Mouse (Mus musculus): ENCODE measurements around the gene Casp7. TPM values are rescaled to one million over a fixed set of nuclear protein-coding genes. Genes with fewer than 3 reads are reported as not detected.

Gene Casp7
- polyA plus RNA-seq, 1 experiment from 2014 or later = 13.9 TPM

GRCm38 (mm10) chr19:56484630-56485375, 87.9 kb downstream of the Casp7 start:
- Histone ChIP-seq H3K9ac (ENCODE audit: low read length) (no peak overlapping the region), H3K9me3 (ENCODE audit: control insufficient read depth, low read length) (no peaks in the 10 kb centered on the region), H3K4me2 (no peak overlapping the region), H3K27ac (ENCODE audit: low read depth, low read length) (no peak overlapping the region), H3K4me1 (ENCODE audit: control insufficient read depth, insufficient read depth, low read length) (peaks cover 7% of the 10 kb centered on the region; the same call in 1 of the 2 replicates), H3K4me3 (ENCODE audit: low read depth, low read length) (no peak overlapping the region), H3K27me3 (ENCODE audit: control insufficient read depth, insufficient read depth, low read length) (no peaks in the 10 kb centered on the region), H3K36me3 (ENCODE audit: control insufficient read depth, insufficient read depth, low read length) (no peaks in the 10 kb centered on the region)
- DNase-seq (ENCODE audit: low spot score, missing footprints) = peak; percentile 76
- 57% methylated on average over 13 of the region's 13 CpGs for WGBS
- ATAC-seq (ENCODE audit: low FRiP score) = no peak

GRCm38 (mm10) chr19:56485376-56486271, 88.7 kb downstream of the Casp7 start:
- Histone ChIP-seq H3K4me1 (ENCODE audit: control insufficient read depth, insufficient read depth, low read length) (peaks cover 7% of the 10 kb centered on the region; the same call in 1 of the 2 replicates), H3K36me3 (ENCODE audit: control insufficient read depth, insufficient read depth, low read length) (no peaks in the 10 kb centered on the region), H3K9ac (ENCODE audit: low read length) (no peak overlapping the region), H3K27me3 (ENCODE audit: control insufficient read depth, insufficient read depth, low read length) (no peaks in the 10 kb centered on the region), H3K9me3 (ENCODE audit: control insufficient read depth, low read length) (no peaks in the 10 kb centered on the region), H3K4me2 (no peak overlapping the region), H3K4me3 (ENCODE audit: low read depth, low read length) (no peak overlapping the region), H3K27ac (ENCODE audit: low read depth, low read length) (peak overlapping the region; percentile 12; the same call in 1 of the 2 replicates)
- WGBS = 64% methylated on average over 13 of the region's 13 CpGs
- ATAC-seq (ENCODE audit: low FRiP score) = 0 out of 2 replicates have a peak, but pooled peaks have one; percentile 19
- DNase-seq (ENCODE audit: low spot score, missing footprints) = peak; percentile 82

- H3K9ac ChIP-seq (ENCODE audit: low read length) = no peak overlapping the region
- peaks cover 7% of the 10 kb centered on the region; the same call in 1 of the 2 replicates for H3K4me1 ChIP-seq (ENCODE audit: control insufficient read depth, insufficient read depth, low read length)
- H3K27me3 ChIP-seq (ENCODE audit: control insufficient read depth, insufficient read depth, low read length) = no peaks in the 10 kb centered on the region
- ATAC-seq (ENCODE audit: low FRiP score) (no peak), DNase-seq (ENCODE audit: low spot score, missing footprints) (peak; percentile 2)
- no peak overlapping the region for H3K4me3 ChIP-seq (ENCODE audit: low read depth, low read length)
- H3K4me2 ChIP-seq = no peak overlapping the region
- no peaks in the 10 kb centered on the region for H3K36me3 ChIP-seq (ENCODE audit: control insufficient read depth, insufficient read depth, low read length)
- H3K9me3 ChIP-seq (ENCODE audit: control insufficient read depth, low read length) = no peaks in the 10 kb centered on the region
- H3K27ac ChIP-seq (ENCODE audit: low read depth, low read length) = no peak overlapping the region
- WGBS = 84% methylated on average over 7 of the region's 7 CpGs
These were observed 90.0 kb downstream of the Casp7 start for GRCm38 (mm10) chr19:56486926-56487325.

GRCm38 (mm10) chr19:56487339-56487738, 90.4 kb downstream of the Casp7 start:
- DNase-seq (ENCODE audit: low spot score, missing footprints) (peak; percentile 2), ATAC-seq (ENCODE audit: low FRiP score) (no peak)
- Histone ChIP-seq H3K9me3 (ENCODE audit: control insufficient read depth, low read length) (no peaks in the 10 kb centered on the region), H3K36me3 (ENCODE audit: control insufficient read depth, insufficient read depth, low read length) (no peaks in the 10 kb centered on the region), H3K27ac (ENCODE audit: low read depth, low read length) (no peak overlapping the region), H3K27me3 (ENCODE audit: control insufficient read depth, insufficient read depth, low read length) (no peaks in the 10 kb centered on the region), H3K4me2 (no peak overlapping the region), H3K4me1 (ENCODE audit: control insufficient read depth, insufficient read depth, low read length) (peaks cover 7% of the 10 kb centered on the region; the same call in 1 of the 2 replicates), H3K9ac (ENCODE audit: low read length) (no peak overlapping the region), H3K4me3 (ENCODE audit: low read depth, low read length) (no peak overlapping the region)
- WGBS = 96% methylated on average over 2 of the region's 2 CpGs

GRCm38 (mm10) chr19:56489601-56490000, 92.7 kb downstream of the Casp7 start:
- no peak for ATAC-seq (ENCODE audit: low FRiP score)

More at GRCm38 (mm10) chr19:56489601-56490000, 92.7 kb downstream of the Casp7 start:
- Histone ChIP-seq H3K9me3 (ENCODE audit: control insufficient read depth, low read length) (no peaks in the 10 kb centered on the region), H3K9ac (ENCODE audit: low read length) (no peak overlapping the region), H3K4me1 (ENCODE audit: control insufficient read depth, insufficient read depth, low read length) (peaks cover 4% of the 10 kb centered on the region; the same call in 1 of the 2 replicates), H3K36me3 (ENCODE audit: control insufficient read depth, insufficient read depth, low read length) (no peaks in the 10 kb centered on the region), H3K4me2 (no peak overlapping the region), H3K4me3 (ENCODE audit: low read depth, low read length) (no peak overlapping the region), H3K27me3 (ENCODE audit: control insufficient read depth, insufficient read depth, low read length) (no peaks in the 10 kb centered on the region), H3K27ac (ENCODE audit: low read depth, low read length) (no peak overlapping the region)
- 85% methylated on average over 6 of the region's 6 CpGs for WGBS
- DNase-seq (ENCODE audit: low spot score, missing footprints) = peak; percentile 60

Other genes with a start within 250 kb of the Casp7 start
- not detected in 2 replicates for gene Habp2, start 110.0 kb upstream of the Casp7 start, polyA plus RNA-seq (2014; fragmentation: Nextera tagmentation; extraction: Ambion mirVana)
- gene Nrap, start 7.1 kb upstream of the Casp7 start, polyA plus RNA-seq (2014; fragmentation: Nextera tagmentation; extraction: Ambion mirVana) = 0.16 and 0.29 TPM in 2 replicates
- gene Plekhs1, start 64.5 kb downstream of the Casp7 start, polyA plus RNA-seq (2014; fragmentation: Nextera tagmentation; extraction: Ambion mirVana) = 0.10 and 0.19 TPM in 2 replicates
- gene Dclre1a, start 151.1 kb downstream of the Casp7 start, polyA plus RNA-seq (2014; fragmentation: Nextera tagmentation; extraction: Ambion mirVana) = 16.5 and 21.0 TPM in 2 replicates
- gene Nhlrc2, start 151.1 kb downstream of the Casp7 start, polyA plus RNA-seq (2014; fragmentation: Nextera tagmentation; extraction: Ambion mirVana) = 13.3 and 14.7 TPM in 2 replicates